12 mouse cellular contexts compared by ENCODE assay signal in genomic region chr17:27231146-27231503, GRCm38 (mm10). TPM values are rescaled to one million over a fixed set of nuclear protein-coding genes. Genes with fewer than 3 reads are reported as not detected.
DNase-seq lines count a peak whose midpoint lies in the region; TF ChIP-seq lines count a peak whose summit lies in the region.
"Had no signal": no experiment of that assay in that cellular context is flagged by ENCODE, and none has a peak within 500 bp of the region (broad histone marks: within the 10 kb centered on the region; RNA-seq: fewer than 3 reads in every experiment).

No protein-coding gene starts in this region.

- in situ Hi-C loops in ES-E14 (cut with MboI; ENCODE audit: low sequenced_read_pairs in 2 of 2, unreplicated experiment in 2 of 2) = no loop called here

- H3K4me1 ChIP-seq in ES-E14 (ENCODE audit: control insufficient read depth in 2 of 2, insufficient read depth in 2 of 2, low read length in 2 of 2, poor library complexity in 1 of 2) = peaks cover 0 to 4% of the 10 kb centered on the region in 2 experiments; a peak in 1 of 4 replicates
- H3K4me1 ChIP-seq in kidney, adult 2 months (ENCODE audit: control insufficient read depth, insufficient read depth, low read length) = no peaks in the 10 kb centered on the region
- H3K4me1 ChIP-seq: heart, embryonic 13.5 days had no signal

- no peaks in the 10 kb centered on the region for H3K9me3 ChIP-seq in ES-E14 (ENCODE audit: control insufficient read depth, insufficient read depth, low read depth, low read length)
- H3K9me3 ChIP-seq: heart, embryonic 13.5 days had no signal

- TF ChIP-seq POLR2A in kidney, adult 2 months (IDR thresholded peaks at IDR 0.05; ENCODE audit: low read depth, low read length) = no peak

- peak overlapping the region; percentile 63; the same call in 1 of the 2 replicates for H3K27ac ChIP-seq in ES-E14 (ENCODE audit: insufficient read depth, low read depth, low read length, poor library complexity, severe bottlenecking)
- H3K27ac ChIP-seq in kidney, adult 2 months (ENCODE audit: insufficient read depth, low read depth, low read length) = no peak overlapping the region
- H3K27ac ChIP-seq: heart, embryonic 13.5 days; macrophage had no signal

- no peak overlapping the region for H3K4me3 ChIP-seq in ES-E14 (ENCODE audit: insufficient read depth in 1 of 2, low read depth in 1 of 2, low read length in 2 of 2, poor library complexity in 1 of 2, severe bottlenecking in 1 of 2)
- H3K4me3 ChIP-seq in kidney, adult 2 months (ENCODE audit: insufficient read depth, low read depth, low read length) = no peak overlapping the region
- H3K4me3 ChIP-seq: heart, embryonic 13.5 days had no signal

- H3K9ac ChIP-seq in ES-E14 (ENCODE audit: insufficient read depth, low read depth, low read length, poor library complexity, severe bottlenecking) = no peak overlapping the region
- H3K9ac ChIP-seq: heart, embryonic 13.5 days had no signal

- no peak for TF ChIP-seq CTCF in kidney, adult 2 months (conservative IDR thresholded peaks at IDR 0.05; ENCODE audit: insufficient read depth, insufficient read length, low read depth, low read length)

- no peak for DNase-seq in ES-E14 (ENCODE audit: low read depth, low spot score)
- DNase-seq in frontal cortex, adult 2 months (ENCODE audit: extremely low spot score in 1 of 2, low spot score in 1 of 2) = peak; percentile 88 to 92
- DNase-seq in layer of hippocampus, postnatal 25 days (ENCODE audit: extremely low spot score in 1 of 2, low spot score in 1 of 2) = peak; percentile 55
- peak; percentile 86 to 92 for DNase-seq in right cerebral cortex, adult 2 months (ENCODE audit: low spot score in 2 of 2)
- no peak for DNase-seq in adrenal gland, adult 8-10 months
- no peak for DNase-seq in kidney, adult 2 months
- DNase-seq in embryo, embryonic 10.5 days (ENCODE audit: low spot score) = no peak
- DNase-seq: cerebellum, adult 11 months; embryo, embryonic 11 days; kidney, adult 11 months had no signal

- H3K27me3 ChIP-seq in kidney, adult 2 months (replicated peaks; ENCODE audit: control insufficient read depth, insufficient read depth, low read length) = no peaks in the 10 kb centered on the region

- H3K36me3 ChIP-seq in ES-E14 (ENCODE audit: control insufficient read depth, insufficient read depth, low read length, poor library complexity, severe bottlenecking) = no peaks in the 10 kb centered on the region
- no peaks in the 10 kb centered on the region for H3K36me3 ChIP-seq in kidney, adult 2 months (ENCODE audit: control insufficient read depth, insufficient read depth, low read length)
- H3K36me3 ChIP-seq: heart, embryonic 13.5 days had no signal

- 70% methylated on average over 6 of the region's 6 CpGs for WGBS in kidney, adult 2 months

TF ChIP-seq in ES-E14, 5 proteins besides CTCF, POLR2A, EP300 and RAD21:
- TF ChIP-seq ZC3H11A (IDR thresholded peaks at IDR 0.05; ENCODE audit: borderline replicate concordance, low read depth, low read length) (no peak), MAFK (IDR thresholded peaks at IDR 0.05; ENCODE audit: insufficient read depth, low read depth, low read length) (no peak), HCFC1 (IDR thresholded peaks at IDR 0.05; ENCODE audit: borderline replicate concordance, insufficient read depth, low read length) (no peak), CHD2 (IDR thresholded peaks at IDR 0.05; ENCODE audit: low read depth, low read length) (no peak), ZNF384 (IDR thresholded peaks at IDR 0.05; ENCODE audit: low read depth, low read length) (no peak)

RNA-seq across cellular contexts. Expression of gene Lemd2, which starts 26.9 kb away (rescaled TPM):
- total RNA-seq in ES-E14 (2012; rRNA removed) = 51.8 and 87.8 TPM in 2 replicates
- polyA plus RNA-seq in frontal cortex, adult 2 months (2012; rRNA removed) = 68.2 and 68.7 TPM in 2 replicates
- total RNA-seq in layer of hippocampus, postnatal 25 days (2021) = 10 to 100 TPM; 39.7 to 46.2 TPM
- total RNA-seq in adrenal gland, adult 8-10 months (2022) = 10 to 100 TPM; 58.3 to 93.1 (median 76.5) TPM
- 48.4 and 64.4 TPM in 2 replicates for polyA plus RNA-seq in kidney, adult 2 months (2012; rRNA removed)

Comparison
In these comparisons a context has a peak if more than half of its experiments do, and no peak if none do; other contexts are left out.
1. DNase-seq: peak in frontal cortex, adult 2 months (2 of 2), layer of hippocampus, postnatal 25 days (2 of 2) and right cerebral cortex, adult 2 months (2 of 2); none in ES-E14 (single experiment), adrenal gland, adult 8-10 months (single experiment), kidney, adult 2 months (single experiment) and embryo, embryonic 10.5 days (single experiment).